Mouse (Mus musculus): ENCODE data around the gene St3gal3. TPM values are rescaled to one million over a fixed set of nuclear protein-coding genes. Genes with fewer than 3 reads are reported as not detected.

St3gal3 gene
- total and polyA plus RNA-seq, 3 experiments = 54.9 to 70.6 (median 55.8) TPM

- no peaks in the 10 kb centered on the region for H3K36me3 ChIP-seq (ENCODE audit: control insufficient read depth, insufficient read depth, low read length)
- intact Hi-C loops (cut with DNase I) = loop anchor here (10.0 kb wide), 1 partner anchor 51 kb away; no protein-coding TSS in a partner anchor
- H3K27ac ChIP-seq = no peak overlapping the region
- TF ChIP-seq EP300 (IDR thresholded peaks at IDR 0.05; ENCODE audit: insufficient read depth, low read depth, low read length) = no peak
- H3K4me1 ChIP-seq (ENCODE audit: control insufficient read depth, insufficient read depth, low read length) = no peaks in the 10 kb centered on the region; the same call in 1 of the 2 replicates
- 95% methylated on average over 9 of the region's 9 CpGs for WGBS
- no peaks in the 10 kb centered on the region for H3K27me3 ChIP-seq (ENCODE audit: control insufficient read depth, insufficient read depth, low read length)
- no peak overlapping the region for H3K4me3 ChIP-seq
- no peak for DNase-seq
- no peak overlapping the region for H3K9ac ChIP-seq (ENCODE audit: low read depth, low read length)
- no peaks in the 10 kb centered on the region for H3K79me2 ChIP-seq (replicated peaks; ENCODE audit: control insufficient read depth, insufficient read depth, low read length)
These were observed 59.4 kb downstream of the St3gal3 start for GRCm38 (mm10) chr4:118075343-118075742.

GRCm38 (mm10) chr4:118074236-118074635 is 60.5 kb downstream of the St3gal3 start:
- Histone ChIP-seq H3K27me3 (ENCODE audit: control insufficient read depth, insufficient read depth, low read length) (no peaks in the 10 kb centered on the region), H3K36me3 (ENCODE audit: control insufficient read depth, insufficient read depth, low read length) (no peaks in the 10 kb centered on the region), H3K79me2 (replicated peaks; ENCODE audit: control insufficient read depth, insufficient read depth, low read length) (no peaks in the 10 kb centered on the region), H3K27ac (no peak overlapping the region), H3K4me1 (ENCODE audit: control insufficient read depth, insufficient read depth, low read length) (no peaks in the 10 kb centered on the region; the same call in 1 of the 2 replicates), H3K9ac (ENCODE audit: low read depth, low read length) (no peak overlapping the region), H3K4me3 (no peak overlapping the region)
- WGBS = 63% methylated on average over 4 of the region's 4 CpGs
- intact Hi-C loops (cut with DNase I) = loop anchor here (10.0 kb wide), 1 partner anchor 49 kb away; no protein-coding TSS in a partner anchor
- TF ChIP-seq POLR2A (IDR thresholded peaks at IDR 0.05; ENCODE audit: insufficient read depth, low read depth, low read length) (no peak), CTCF (IDR thresholded peaks at IDR 0.05) (peak; percentile 58)
- no peak for DNase-seq

GRCm38 (mm10) chr4:118073128-118073527 is 61.6 kb downstream of the St3gal3 start:
- H3K27ac ChIP-seq = no peak overlapping the region
- H3K36me3 ChIP-seq (ENCODE audit: control insufficient read depth, insufficient read depth, low read length) = no peaks in the 10 kb centered on the region
- no peak for TF ChIP-seq EP300 (IDR thresholded peaks at IDR 0.05; ENCODE audit: insufficient read depth, low read depth, low read length)
- no peak for TF ChIP-seq CTCF (IDR thresholded peaks at IDR 0.05)
- no peak for TF ChIP-seq POLR2A (IDR thresholded peaks at IDR 0.05; ENCODE audit: insufficient read depth, low read depth, low read length)
- H3K27me3 ChIP-seq (ENCODE audit: control insufficient read depth, insufficient read depth, low read length) = no peaks in the 10 kb centered on the region
- no peak for DNase-seq
- no peaks in the 10 kb centered on the region; the same call in 1 of the 2 replicates for H3K4me1 ChIP-seq (ENCODE audit: control insufficient read depth, insufficient read depth, low read length)
- H3K79me2 ChIP-seq (replicated peaks; ENCODE audit: control insufficient read depth, insufficient read depth, low read length) = no peaks in the 10 kb centered on the region
- H3K4me3 ChIP-seq = no peak overlapping the region
- H3K9ac ChIP-seq (ENCODE audit: low read depth, low read length) = no peak overlapping the region
- 96% methylated on average over 6 of the region's 6 CpGs for WGBS
- intact Hi-C loops (cut with DNase I) = loop anchor here (10.0 kb wide), 1 partner anchor 48 kb away; no protein-coding TSS in a partner anchor

DNA sequence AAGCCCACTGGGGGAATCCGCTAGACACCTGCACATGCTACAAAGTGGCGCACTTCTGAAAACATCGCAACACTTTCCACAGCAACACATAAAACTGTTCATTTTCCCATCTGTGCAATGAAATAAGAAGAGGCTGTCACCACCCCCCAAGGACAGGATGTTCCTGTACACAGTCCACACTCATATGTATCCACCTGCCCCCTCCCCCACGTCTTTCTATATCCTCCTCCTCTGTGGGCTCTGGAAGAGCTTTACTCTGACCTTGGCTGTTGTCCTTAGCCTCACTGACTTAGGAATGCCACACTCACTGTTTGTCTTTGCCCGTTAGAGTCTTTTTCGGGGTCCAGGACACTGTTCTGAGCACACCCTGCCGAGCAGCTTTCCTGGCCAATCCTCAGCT is 62.8 kb downstream of the St3gal3 start:
- Histone ChIP-seq H3K4me3 (no peak overlapping the region), H3K79me2 (replicated peaks; ENCODE audit: control insufficient read depth, insufficient read depth, low read length) (no peaks in the 10 kb centered on the region), H3K27me3 (ENCODE audit: control insufficient read depth, insufficient read depth, low read length) (no peaks in the 10 kb centered on the region), H3K4me1 (ENCODE audit: control insufficient read depth, insufficient read depth, low read length) (no peaks in the 10 kb centered on the region), H3K9ac (ENCODE audit: low read depth, low read length) (no peak overlapping the region), H3K36me3 (ENCODE audit: control insufficient read depth, insufficient read depth, low read length) (no peaks in the 10 kb centered on the region), H3K27ac (no peak overlapping the region)
- no peak for DNase-seq
- TF ChIP-seq POLR2A (IDR thresholded peaks at IDR 0.05; ENCODE audit: insufficient read depth, low read depth, low read length) = no peak
- TF ChIP-seq EP300 (IDR thresholded peaks at IDR 0.05; ENCODE audit: insufficient read depth, low read depth, low read length) = no peak
- no peak for TF ChIP-seq CTCF (IDR thresholded peaks at IDR 0.05)
- WGBS = 78% methylated on average over 7 of the region's 7 CpGs
- intact Hi-C loops (cut with DNase I) = loop anchor here (10.0 kb wide), 1 partner anchor 47 kb away; no protein-coding TSS in a partner anchor

DNA sequence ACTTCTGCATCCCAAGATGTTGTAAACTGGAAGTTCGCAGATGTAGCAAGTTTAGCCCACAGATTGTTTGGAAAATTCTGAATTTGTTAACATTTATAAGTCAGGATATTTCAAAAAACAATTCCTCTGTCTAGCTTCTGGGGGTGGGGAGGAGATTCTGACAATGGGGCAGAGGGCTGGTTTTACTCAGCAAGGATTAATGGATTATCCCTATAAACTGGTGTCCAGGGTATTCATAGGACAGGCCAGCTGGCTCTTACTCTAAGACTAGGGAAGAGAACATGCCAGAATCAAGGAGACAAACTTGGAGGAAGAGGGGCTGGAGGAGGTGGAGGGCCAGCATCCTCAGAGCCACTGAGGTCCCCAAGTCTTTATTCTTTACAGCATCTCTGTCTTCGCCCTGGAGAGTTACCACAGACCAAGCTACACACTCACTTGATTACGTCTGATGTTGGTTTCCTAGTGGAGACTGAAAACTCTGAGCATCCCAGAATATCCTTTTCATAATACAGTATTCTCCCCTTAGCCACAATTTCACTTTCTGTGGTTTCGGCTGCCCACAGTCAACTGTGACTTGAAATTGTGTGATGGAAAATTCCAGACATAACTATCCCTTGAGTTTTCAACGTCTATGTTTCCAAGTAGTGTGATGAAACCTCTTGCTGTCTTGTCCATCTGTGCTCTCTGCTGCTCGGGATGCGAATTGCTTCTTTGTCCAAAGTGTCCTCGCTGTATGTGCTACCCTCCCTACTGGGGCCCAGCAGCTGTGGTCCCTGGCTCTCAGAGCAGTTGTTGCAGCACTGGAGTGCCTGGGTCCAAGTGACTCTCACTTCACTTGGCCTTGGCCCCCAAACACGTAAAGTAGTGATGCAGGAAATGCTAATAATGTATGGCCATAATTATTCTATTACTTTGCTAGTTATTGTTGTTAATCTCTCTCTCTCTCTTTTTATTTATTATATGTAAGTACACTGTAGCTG is 64.2 kb downstream of the St3gal3 start:
- intact Hi-C loops (cut with DNase I) = loop anchor here (10.0 kb wide), 1 partner anchor 46 kb away; no protein-coding TSS in a partner anchor
- Histone ChIP-seq H3K27ac (no peak overlapping the region), H3K4me3 (no peak overlapping the region), H3K27me3 (ENCODE audit: control insufficient read depth, insufficient read depth, low read length) (no peaks in the 10 kb centered on the region), H3K4me1 (ENCODE audit: control insufficient read depth, insufficient read depth, low read length) (no peaks in the 10 kb centered on the region), H3K79me2 (replicated peaks; ENCODE audit: control insufficient read depth, insufficient read depth, low read length) (no peaks in the 10 kb centered on the region), H3K9ac (ENCODE audit: low read depth, low read length) (no peak overlapping the region), H3K36me3 (ENCODE audit: control insufficient read depth, insufficient read depth, low read length) (no peaks in the 10 kb centered on the region)
- TF ChIP-seq CTCF (IDR thresholded peaks at IDR 0.05) (0 out of 2 replicates have a peak, but pooled peaks have one; percentile 5), EP300 (IDR thresholded peaks at IDR 0.05; ENCODE audit: insufficient read depth, low read depth, low read length) (no peak)
- no peak for DNase-seq
- 75% methylated on average over 9 of the region's 9 CpGs for WGBS
